Mouse (Mus musculus) CH12.LX (cell line): ENCODE results near the gene Slc16a13.

ENCODE experiments used
- BHLHE40 ChIP-seq: IDR thresholded peaks from 2 replicates; pipeline ENCODE4 v1.6.1; 2011; ENCODE audit warnings: mild to moderate bottlenecking, low read depth, low read length, improper control_type of control experiment
- CHD2 ChIP-seq: IDR thresholded peaks from 2 replicates; pipeline ENCODE4 v1.6.1; 2011; ENCODE audit warnings: low read length, improper control_type of control experiment
- CTCF ChIP-seq, 2 experiments: IDR thresholded peaks in 1 of 2; conservative IDR thresholded peaks in 1 of 2; 2 replicates each; pipeline ENCODE4 v1.5.1; 2011 to 2012; ENCODE audit warnings: low read depth in 2 of 2, low read length in 2 of 2, improper control_type of control experiment in 1 of 2, inconsistent platforms in 1 of 2, mild to moderate bottlenecking in 1 of 2, moderate library complexity in 1 of 2
- EP300 ChIP-seq: IDR thresholded peaks from 2 replicates; pipeline ENCODE4 v1.6.1; 2011; ENCODE audit warnings: low read length, improper control_type of control experiment
- HCFC1 ChIP-seq: IDR thresholded peaks from 2 replicates; pipeline ENCODE4 v1.6.1; 2012; ENCODE audit warnings: low read depth, mild to moderate bottlenecking, inconsistent platforms, low read length, improper control_type of control experiment
- MAX ChIP-seq: IDR thresholded peaks from 2 replicates; pipeline ENCODE4 v1.6.1; 2011; ENCODE audit warnings: low read length, improper control_type of control experiment
- MEF2A ChIP-seq: IDR thresholded peaks from 2 replicates; pipeline ENCODE4 v1.6.1; 2014; ENCODE audit warnings: low read depth, mild to moderate bottlenecking, inconsistent platforms, low read length, improper control_type of control experiment, borderline replicate concordance
- NELFE ChIP-seq: IDR thresholded peaks from 2 replicates; pipeline ENCODE4 v1.6.1; 2011; ENCODE audit warnings: low read depth, low read length, improper control_type of control experiment
- POLR2A ChIP-seq: IDR thresholded peaks from 2 replicates; pipeline ENCODE4 v1.6.1; 2011; ENCODE audit warnings: low read depth, mild to moderate bottlenecking, improper control_type of control experiment, low read length
- POLR2AphosphoS2 ChIP-seq: IDR thresholded peaks from 2 replicates; pipeline ENCODE4 v1.6.1; 2011; ENCODE audit warnings: low read depth, low read length, improper control_type of control experiment
- USF1 ChIP-seq: IDR thresholded peaks from 2 replicates; pipeline ENCODE4 v1.6.1; 2014; ENCODE audit warnings: low read depth, mild to moderate bottlenecking, inconsistent platforms, low read length, improper control_type of control experiment

- no peak for TF ChIP-seq POLR2AphosphoS2
- TF ChIP-seq CTCF (conservative IDR thresholded peaks at IDR 0.05 in 1 of 2, IDR thresholded peaks at IDR 0.05 in 1 of 2; ENCODE audit: low read depth in 2 of 2, low read length in 2 of 2): no peak
- no peak for TF ChIP-seq CHD2
- TF ChIP-seq BHLHE40: no peak
- no peak for TF ChIP-seq POLR2A
- no peak for TF ChIP-seq MAX
- no peak for TF ChIP-seq USF1
- TF ChIP-seq MEF2A: no peak
- no peak for TF ChIP-seq EP300
- no peak for TF ChIP-seq HCFC1
- no peak for TF ChIP-seq NELFE
Measured at GRCm38 (mm10) chr11:70198332-70198731, 22.5 kb downstream of the Slc16a13 start.
